Mouse (Mus musculus): Measurements from ENCODE around the gene Gm20219.

DNA sequence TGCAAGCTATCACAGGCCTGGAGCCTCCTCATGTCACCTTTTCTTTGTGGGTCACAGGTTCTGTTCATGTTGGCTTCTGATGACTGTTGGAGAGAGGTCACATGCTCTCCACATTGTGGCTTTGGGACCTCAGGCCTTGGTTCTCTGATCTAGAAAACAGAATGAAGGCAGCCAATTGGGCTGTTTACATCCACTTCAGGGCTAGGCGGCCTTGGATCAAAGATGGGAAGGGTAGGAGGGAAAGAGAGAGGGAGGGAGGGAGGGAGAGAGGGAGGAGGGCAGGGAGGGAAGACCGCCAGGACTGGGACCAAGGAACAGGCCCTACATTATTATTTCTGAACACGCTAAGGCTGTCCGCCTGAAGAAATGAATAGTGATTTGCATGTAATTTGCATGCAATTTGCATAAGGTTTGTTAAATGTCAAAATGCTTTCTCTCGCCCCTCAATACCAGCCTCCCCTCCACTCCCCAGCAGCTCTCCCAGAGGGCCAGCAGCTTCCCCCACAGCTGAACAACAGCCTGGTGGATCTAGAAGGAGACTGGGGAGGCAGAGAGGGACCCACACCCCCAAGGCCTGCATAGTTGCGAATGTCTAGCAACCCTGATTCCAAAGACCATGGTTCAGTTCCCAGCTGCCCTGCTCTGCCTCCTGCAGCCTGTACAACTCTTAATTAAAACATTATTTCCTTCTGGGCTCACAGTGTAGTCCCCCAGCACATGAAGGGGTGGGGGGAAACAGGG is 2.2 kb downstream of the Gm20219 start:
- TF ChIP-seq CTCF (IDR thresholded peaks at IDR 0.05; ENCODE audit: borderline replicate concordance, extremely low read depth, insufficient read depth, insufficient read length) (no peak), POLR2A (IDR thresholded peaks at IDR 0.05; ENCODE audit: borderline replicate concordance, extremely low read depth, insufficient read depth, insufficient read length, poor library complexity, severe bottlenecking) (no peak)
